ENCODE assay signal across 13 mouse cellular contexts in genomic region chr9:57814014-57814413, GRCm38 (mm10). TPM values are rescaled to one million over a fixed set of nuclear protein-coding genes. Genes with fewer than 3 reads are reported as not detected.
DNase-seq lines count a peak whose midpoint lies in the region; ATAC-seq and TF ChIP-seq lines count a peak whose summit lies in the region.
"Had no signal": no experiment of that assay in that cellular context is flagged by ENCODE, and none has a peak within 500 bp of the region (broad histone marks: within the 10 kb centered on the region; RNA-seq: fewer than 3 reads in every experiment).

No protein-coding gene starts in this region.

- no peaks in the 10 kb centered on the region for H3K27me3 ChIP-seq in heart, embryonic 13.5 days (replicated peaks)
- H3K27me3 ChIP-seq in midbrain, embryonic 13.5 days = no peaks in the 10 kb centered on the region
- no peaks in the 10 kb centered on the region for H3K27me3 ChIP-seq in midbrain, postnatal 0 days (ENCODE audit: insufficient read depth, low read length)
- no peaks in the 10 kb centered on the region for H3K27me3 ChIP-seq in hindbrain, embryonic 15.5 days
- H3K27me3 ChIP-seq: limb, embryonic 13.5 days; Patski had no signal

- peaks cover 6% of the 10 kb centered on the region; the same call in 1 of the 2 replicates for H3K36me3 ChIP-seq in heart, embryonic 13.5 days
- H3K36me3 ChIP-seq in midbrain, embryonic 13.5 days = peaks cover 6% of the 10 kb centered on the region; the same call in 1 of the 2 replicates
- no peaks in the 10 kb centered on the region for H3K36me3 ChIP-seq in midbrain, postnatal 0 days (ENCODE audit: insufficient read depth, low read length)
- H3K36me3 ChIP-seq in hindbrain, embryonic 15.5 days = no peaks in the 10 kb centered on the region
- H3K36me3 ChIP-seq: limb, embryonic 13.5 days had no signal

- TF ChIP-seq CTCF in midbrain, postnatal 0 days (IDR thresholded peaks at IDR 0.05) = no peak

- no peak for DNase-seq in heart, postnatal 10 days
- no peak for DNase-seq in midbrain, postnatal 0 days (ENCODE audit: low spot score)
- peak; percentile 23 for DNase-seq in ZHBTc4 (ENCODE audit: low read depth, low spot score)
- no peak for DNase-seq in adrenal gland, postnatal 25 days
- DNase-seq: cerebellum, adult 8-10 months; gastrocnemius, adult 2 months; kidney, adult 9 months had no signal

- H3K4me1 ChIP-seq in heart, embryonic 13.5 days = peaks cover 100% of the 10 kb centered on the region
- peaks cover 81% of the 10 kb centered on the region for H3K4me1 ChIP-seq in midbrain, embryonic 13.5 days (replicated peaks)
- peaks cover 28% of the 10 kb centered on the region; the same call in 1 of the 2 replicates for H3K4me1 ChIP-seq in midbrain, postnatal 0 days (ENCODE audit: insufficient read depth, low read length)
- H3K4me1 ChIP-seq in hindbrain, embryonic 15.5 days (replicated peaks) = peaks cover 71% of the 10 kb centered on the region

- 50% methylated on average over 1 of the region's 1 CpGs for WGBS in heart, embryonic 13.5 days
- 6% methylated on average over 1 of the region's 1 CpGs for WGBS in midbrain, embryonic 13.5 days
- 30% methylated on average over 1 of the region's 1 CpGs for WGBS in midbrain, postnatal 0 days
- 16% methylated on average over 1 of the region's 1 CpGs for WGBS in hindbrain, embryonic 15.5 days

- no peak overlapping the region for H3K4me3 ChIP-seq in heart, embryonic 13.5 days
- H3K4me3 ChIP-seq in midbrain, embryonic 13.5 days (replicated peaks) = no peak overlapping the region
- no peak overlapping the region for H3K4me3 ChIP-seq in midbrain, postnatal 0 days (ENCODE audit: low read depth, low read length)
- H3K4me3 ChIP-seq in hindbrain, embryonic 15.5 days = no peak overlapping the region
- H3K4me3 ChIP-seq: erythroblast, embryonic 14.5 days; gastrocnemius, adult 2 months; limb, embryonic 13.5 days had no signal

- intact Hi-C loops in heart, postnatal 10 days (cut with DNase I) = no loop called here

- no peaks in the 10 kb centered on the region for H3K9me3 ChIP-seq in heart, embryonic 13.5 days
- no peaks in the 10 kb centered on the region for H3K9me3 ChIP-seq in midbrain, embryonic 13.5 days
- H3K9me3 ChIP-seq in midbrain, postnatal 0 days (ENCODE audit: low read length) = no peaks in the 10 kb centered on the region
- no peaks in the 10 kb centered on the region for H3K9me3 ChIP-seq in hindbrain, embryonic 15.5 days
- H3K9me3 ChIP-seq: limb, embryonic 13.5 days had no signal

- H3K4me2 ChIP-seq in heart, embryonic 13.5 days = peak overlapping the region; percentile 36; the same call in 1 of the 2 replicates
- H3K4me2 ChIP-seq in midbrain, embryonic 13.5 days (replicated peaks) = no peak overlapping the region
- no peak overlapping the region for H3K4me2 ChIP-seq in midbrain, postnatal 0 days (ENCODE audit: low read depth, low read length, poor library complexity, severe bottlenecking)
- H3K4me2 ChIP-seq in hindbrain, embryonic 15.5 days = no peak overlapping the region
- H3K4me2 ChIP-seq: limb, embryonic 13.5 days had no signal

- peak overlapping the region; percentile 74 for H3K27ac ChIP-seq in heart, embryonic 13.5 days (replicated peaks)
- H3K27ac ChIP-seq in midbrain, embryonic 13.5 days = peak overlapping the region; percentile 32; the same call in 1 of the 2 replicates
- H3K27ac ChIP-seq in midbrain, postnatal 0 days (ENCODE audit: low read depth, low read length) = no peak overlapping the region; the same call in 1 of the 2 replicates
- 0 out of 2 replicates have a peak overlapping the region, but pooled peaks have one; percentile 18 for H3K27ac ChIP-seq in hindbrain, embryonic 15.5 days (replicated peaks)
- H3K27ac ChIP-seq: gastrocnemius, adult 2 months; limb, embryonic 13.5 days had no signal

- ATAC-seq in heart, embryonic 13.5 days (ENCODE audit: extremely low read depth, insufficient number of reproducible peaks, low FRiP score, low TSS enrichment) = no peak
- no peak for ATAC-seq in midbrain, embryonic 13.5 days
- no peak for ATAC-seq in midbrain, postnatal 0 days (ENCODE audit: low FRiP score)
- ATAC-seq in hindbrain, embryonic 15.5 days (ENCODE audit: low FRiP score, low read depth) = no peak
- ATAC-seq: Patski had no signal

- 0 out of 2 replicates have a peak overlapping the region, but pooled peaks have one; percentile 30 for H3K9ac ChIP-seq in heart, embryonic 13.5 days
- no peak overlapping the region for H3K9ac ChIP-seq in midbrain, embryonic 13.5 days (replicated peaks)
- no peak overlapping the region for H3K9ac ChIP-seq in midbrain, postnatal 0 days (replicated peaks; ENCODE audit: low read length, poor library complexity, severe bottlenecking)
- H3K9ac ChIP-seq in hindbrain, embryonic 15.5 days = no peak overlapping the region
- H3K9ac ChIP-seq: limb, embryonic 13.5 days had no signal

RNA-seq across cellular contexts. Expression of gene Arid3b, which starts 22.6 kb away (rescaled TPM):
- polyA plus RNA-seq in heart, embryonic 13.5 days (2015; fragmentation: Nextera tagmentation; extraction: Ambion mirVana) = 11.3 and 12.3 TPM in 2 replicates
- 1 to 10 TPM; 4.4 to 7.0 TPM for total RNA-seq in heart, postnatal 10 days (2021)
- 15.1 and 18.0 TPM in 2 replicates for polyA plus RNA-seq in midbrain, embryonic 13.5 days (2015; fragmentation: Nextera tagmentation; extraction: Ambion mirVana)
- total RNA-seq in midbrain, postnatal 0 days (2014; rRNA removed) = 4.9 and 5.3 TPM in 2 replicates
- 3.7 and 4.6 TPM in 2 replicates for polyA plus RNA-seq in midbrain, postnatal 0 days (2015; fragmentation: Nextera tagmentation; extraction: Ambion mirVana)
- 7.7 and 8.5 TPM in 2 replicates for polyA plus RNA-seq in hindbrain, embryonic 15.5 days (2015; fragmentation: Nextera tagmentation; extraction: Ambion mirVana)
- total RNA-seq in adrenal gland, postnatal 25 days (2021) = 3.9 and 4.9 TPM in 2 replicates

RNA-seq across cellular contexts. Expression of gene Clk3, which starts 48.4 kb away (rescaled TPM):
- 56.1 and 57.1 TPM in 2 replicates for polyA plus RNA-seq in heart, embryonic 13.5 days (2015; fragmentation: Nextera tagmentation; extraction: Ambion mirVana)
- total RNA-seq in heart, postnatal 10 days (2021) = 10 to 100 TPM; 35.2 to 37.9 TPM
- 80.0 and 84.9 TPM in 2 replicates for polyA plus RNA-seq in midbrain, embryonic 13.5 days (2015; fragmentation: Nextera tagmentation; extraction: Ambion mirVana)
- 82.1 and 83.7 TPM in 2 replicates for total RNA-seq in midbrain, postnatal 0 days (2014; rRNA removed)
- 53.4 and 54.3 TPM in 2 replicates for polyA plus RNA-seq in midbrain, postnatal 0 days (2015; fragmentation: Nextera tagmentation; extraction: Ambion mirVana)
- polyA plus RNA-seq in hindbrain, embryonic 15.5 days (2015; fragmentation: Nextera tagmentation; extraction: Ambion mirVana) = 65.5 and 67.0 TPM in 2 replicates
- 71.1 and 91.1 TPM in 2 replicates for total RNA-seq in adrenal gland, postnatal 25 days (2021)
